Mouse (Mus musculus) neural tube, embryonic 14.5 days (tissue): ENCODE data around the gene Zfp112. TPM values are rescaled to one million over a fixed set of nuclear protein-coding genes. Genes with fewer than 3 reads are reported as not detected.

Source experiments
- ATAC-seq: fragments of 200-750 bp; cut with Nextera tagmentation; 2 replicates; pipeline ENCODE4 v1.8.0; 2017; ENCODE audit warnings: low read depth, mild to moderate bottlenecking, moderate TSS enrichment, moderate library complexity
- H3K27ac ChIP-seq: fragments of 300-500 bp; sonication (generic); 2 replicates; pipeline ENCODE4 v1.5.1; 2014; ENCODE audit warnings: low read depth, mild to moderate bottlenecking, control low read depth, low read length, moderate library complexity, mixed read lengths
- H3K27me3 ChIP-seq: fragments of 300-500 bp; sonication (generic); 2 replicates; pipeline ENCODE4 v1.6.1; 2014; ENCODE audit warnings: low read length; ENCODE audit not compliant: control insufficient read depth, insufficient read depth
- H3K36me3 ChIP-seq: fragments of 300-500 bp; sonication (generic); 2 replicates; pipeline ENCODE4 v1.6.1; 2014; ENCODE audit warnings: low read length, mixed read lengths; ENCODE audit not compliant: control insufficient read depth, insufficient read depth
- H3K4me1 ChIP-seq: fragments of 300-500 bp; sonication (generic); 2 replicates; pipeline ENCODE4 v1.6.1; 2014; ENCODE audit warnings: low read length; ENCODE audit not compliant: control insufficient read depth, insufficient read depth
- H3K4me2 ChIP-seq: fragments of 300-500 bp; sonication (generic); 2 replicates; pipeline ENCODE4 v1.6.1; 2014; ENCODE audit warnings: mild to moderate bottlenecking, low read depth, low read length, control low read depth
- H3K4me3 ChIP-seq: fragments of 300-500 bp; sonication (generic); 2 replicates; pipeline ENCODE4 v1.5.1; 2014; ENCODE audit warnings: low read depth, low read length, control low read depth, mixed read lengths
- H3K9ac ChIP-seq: fragments of 300-500 bp; sonication (generic); replicated peaks from 2 replicates; pipeline ENCODE4 v1.6.1; 2014; ENCODE audit warnings: low read depth, mild to moderate bottlenecking, control low read depth, low read length, mixed read lengths
- H3K9me3 ChIP-seq: fragments of 300-500 bp; sonication (generic); 2 replicates; pipeline ENCODE4 v1.6.1; 2016; ENCODE audit warnings: low read length; ENCODE audit not compliant: control insufficient read depth
- WGBS: fragments of 180-500 bp; shearing (Covaris S2); extraction: QIAGEN DNeasy Blood & Tissue Kit; methylation state at CpG from one replicate; pipeline ENCODE4 v1.1.7; 2014; 5-methylcytosine and 5-hydroxymethylcytosine counted together
- polyA plus RNA-seq: library from polyadenylated mRNA; unstranded; fragments of >200 nt; fragmentation: Nextera tagmentation; extraction: Ambion mirVana; gene quantifications from 2 replicates; pipeline ENCODE4 v1.2.1, GENCODE M21; 2014

The Zfp112 gene
- polyA plus RNA-seq, 1 experiment from 2014 or later: 11.2 TPM

GRCm38 (mm10) chr7:24110839-24111238 lies 1.3 kb upstream of the Zfp112 start:
- peaks cover 21% of the 10 kb centered on the region for H3K36me3 ChIP-seq
- no peak for ATAC-seq
- 0 out of 2 replicates have a peak, but pooled peaks cover 7% of the 10 kb centered on the region for H3K4me1 ChIP-seq
- no peak overlapping the region for H3K4me2 ChIP-seq
- WGBS: 98% methylated on average over 7 of the region's 7 CpGs
- no peak overlapping the region for H3K4me3 ChIP-seq
- H3K9me3 ChIP-seq: peaks cover 30% of the 10 kb centered on the region
- no peaks in the 10 kb centered on the region for H3K27me3 ChIP-seq
- H3K27ac ChIP-seq: no peak overlapping the region
- no peak overlapping the region for H3K9ac ChIP-seq

GRCm38 (mm10) chr7:24111772-24112155 lies 350 bp upstream of the Zfp112 start:
- 4% methylated on average over 9 of the region's 9 CpGs for WGBS
- no peak overlapping the region; the same call in 1 of the 2 replicates for H3K9ac ChIP-seq
- H3K27me3 ChIP-seq: no peaks in the 10 kb centered on the region
- ATAC-seq: peak; percentile 75
- peaks cover 12% of the 10 kb centered on the region; the same call in 1 of the 2 replicates for H3K36me3 ChIP-seq
- peak overlapping the region; percentile 72 for H3K4me2 ChIP-seq
- H3K9me3 ChIP-seq: peaks cover 21% of the 10 kb centered on the region
- no peak overlapping the region for H3K27ac ChIP-seq
- 0 out of 2 replicates have a peak, but pooled peaks cover 7% of the 10 kb centered on the region for H3K4me1 ChIP-seq
- H3K4me3 ChIP-seq: peak overlapping the region; percentile 70

- WGBS: 13% methylated on average over 12 of the region's 12 CpGs
- Histone ChIP-seq H3K9ac (peak overlapping the region; percentile 78), H3K9me3 (peaks cover 8% of the 10 kb centered on the region), H3K4me3 (peak overlapping the region; percentile 70), H3K4me2 (peak overlapping the region; percentile 72), H3K4me1 (0 out of 2 replicates have a peak, but pooled peaks cover 7% of the 10 kb centered on the region), H3K27me3 (no peaks in the 10 kb centered on the region), H3K27ac (peak overlapping the region; percentile 48; the same call in 1 of the 2 replicates), H3K36me3 (peaks cover under 1% of the 10 kb centered on the region; the same call in 1 of the 2 replicates)
- ATAC-seq: no peak
Observed at GRCm38 (mm10) chr7:24113001-24113400, 887 bp downstream of the Zfp112 start.

- Histone ChIP-seq H3K27ac (no peak overlapping the region), H3K36me3 (no peaks in the 10 kb centered on the region), H3K4me2 (no peak overlapping the region), H3K4me3 (no peak overlapping the region), H3K27me3 (no peaks in the 10 kb centered on the region), H3K4me1 (0 out of 2 replicates have a peak, but pooled peaks cover 7% of the 10 kb centered on the region), H3K9ac (no peak overlapping the region), H3K9me3 (no peaks in the 10 kb centered on the region)
- WGBS: 89% methylated on average over 4 of the region's 4 CpGs
- no peak for ATAC-seq
Observed at GRCm38 (mm10) chr7:24116655-24117054, 4.5 kb downstream of the Zfp112 start.

GRCm38 (mm10) chr7:24133425-24133995 lies 21.4 kb downstream of the Zfp112 start:
- no peaks in the 10 kb centered on the region for H3K9me3 ChIP-seq

GRCm38 (mm10) chr7:24133996-24134828 lies 22.1 kb downstream of the Zfp112 start, which contains the start of gene Zfp235:
Gene Zfp235 (plus strand): TSS chr7:24134169.
- Histone ChIP-seq H3K4me3 (peak within 1 kb of the TSS; percentile 54), H3K9ac (peak within 1 kb of the TSS; percentile 64), H3K27me3 (no peaks in the 10 kb centered on the region), H3K4me1 (peaks cover 9% of the 10 kb centered on the region), H3K9me3 (no peaks in the 10 kb centered on the region), H3K36me3 (peaks cover 11% of the 10 kb centered on the region; the same call in 1 of the 2 replicates), H3K4me2 (peak within 1 kb of the TSS; percentile 68), H3K27ac (peak within 1 kb of the TSS; percentile 23; the same call in 1 of the 2 replicates)
- peak; percentile 95 for ATAC-seq
- 3% methylated on average over 32 of the region's 32 CpGs for WGBS

More at GRCm38 (mm10) chr7:24133425-24133995, 21.4 kb downstream of the Zfp112 start:
- Histone ChIP-seq H3K4me3 (peak overlapping the region; percentile 54), H3K27ac (peak overlapping the region; percentile 23; the same call in 1 of the 2 replicates), H3K36me3 (peaks cover 5% of the 10 kb centered on the region; the same call in 1 of the 2 replicates), H3K9ac (peak overlapping the region; percentile 64), H3K27me3 (no peaks in the 10 kb centered on the region), H3K4me2 (peak overlapping the region; percentile 68), H3K4me1 (peaks cover 9% of the 10 kb centered on the region)
- 20% methylated on average over 6 of the region's 6 CpGs for WGBS
- ATAC-seq: peak; percentile 38

GRCm38 (mm10) chr7:24142566-24142965 lies 30.5 kb downstream of the Zfp112 start:
- Histone ChIP-seq H3K9ac (no peak overlapping the region), H3K4me3 (no peak overlapping the region), H3K27ac (no peak overlapping the region), H3K4me1 (no peaks in the 10 kb centered on the region), H3K4me2 (no peak overlapping the region), H3K9me3 (no peaks in the 10 kb centered on the region), H3K27me3 (no peaks in the 10 kb centered on the region), H3K36me3 (peaks cover 25% of the 10 kb centered on the region)
- WGBS: 93% methylated on average over 6 of the region's 6 CpGs
- no peak for ATAC-seq

- Histone ChIP-seq H3K4me2 (no peak overlapping the region), H3K9me3 (no peaks in the 10 kb centered on the region), H3K36me3 (no peaks in the 10 kb centered on the region), H3K27me3 (no peaks in the 10 kb centered on the region), H3K4me3 (no peak overlapping the region), H3K9ac (no peak overlapping the region), H3K4me1 (no peaks in the 10 kb centered on the region), H3K27ac (no peak overlapping the region)
- no peak for ATAC-seq
- 6% methylated on average over 1 of the region's 1 CpGs for WGBS
Observed at GRCm38 (mm10) chr7:24153272-24153671, 41.2 kb downstream of the Zfp112 start.

- Histone ChIP-seq H3K9me3 (no peaks in the 10 kb centered on the region), H3K36me3 (no peaks in the 10 kb centered on the region), H3K9ac (no peak overlapping the region), H3K4me2 (no peak overlapping the region), H3K4me1 (0 out of 2 replicates have a peak, but pooled peaks cover 2% of the 10 kb centered on the region), H3K4me3 (no peak overlapping the region), H3K27me3 (no peaks in the 10 kb centered on the region), H3K27ac (no peak overlapping the region)
- 62% methylated on average over 4 of the region's 4 CpGs for WGBS
- ATAC-seq: no peak
Observed at GRCm38 (mm10) chr7:24172191-24172590, 60.1 kb downstream of the Zfp112 start.
